Mouse (Mus musculus) lung, adult 18-20 months (tissue): ENCODE measurements at regions not wholly inside any gene's neighbourhood (a gene's known extent, or its start where the extent isn't known, plus 50 kb on each side); places are given as distances from the start of the nearest gene placed in this dataset.

Experiments used
- DNase-seq, 2 experiments: peaks; one replicate each; pipeline ENCODE4 v3.0.0; 2022; ENCODE audit warnings: mixed read lengths in 2 of 2

DNA sequence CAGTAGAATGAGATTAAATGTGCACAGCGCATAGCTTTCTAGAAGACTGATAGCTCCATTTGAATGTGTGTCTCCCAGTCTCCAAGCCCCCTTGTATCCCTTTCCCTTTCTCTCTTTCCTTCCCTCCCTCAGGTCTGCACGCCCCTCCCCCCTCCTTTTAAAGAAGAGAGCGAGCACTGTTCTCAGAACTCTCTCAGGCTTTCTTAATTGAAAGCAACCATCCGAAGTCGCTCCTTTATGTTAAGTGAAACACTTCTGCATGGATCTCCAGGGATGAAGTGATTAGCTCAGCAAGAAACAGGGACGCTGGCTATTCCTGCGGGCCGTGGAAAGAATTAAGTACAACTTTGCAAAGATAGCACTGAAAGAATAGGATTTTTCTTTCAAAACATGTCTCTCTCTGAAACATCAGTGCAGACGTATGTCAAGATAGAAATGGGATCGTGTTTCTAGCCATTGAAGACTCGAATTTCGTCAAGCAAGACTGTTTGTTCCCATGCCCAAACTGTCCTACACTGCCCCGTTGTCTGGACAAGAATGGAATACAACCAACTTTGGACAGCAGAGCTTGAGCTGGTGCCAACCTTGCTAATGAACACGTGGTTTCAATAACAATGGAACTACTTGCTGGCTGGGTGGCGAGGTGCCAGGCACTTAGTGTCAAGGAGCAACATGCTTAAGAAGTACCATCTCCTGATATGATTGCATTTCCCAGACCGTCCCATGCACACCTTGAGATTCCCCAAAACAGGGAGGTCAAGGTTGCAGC lies 289.2 kb upstream of the Rnaseh2b start:
- peak; percentile 29 to 46 for DNase-seq

DNA sequence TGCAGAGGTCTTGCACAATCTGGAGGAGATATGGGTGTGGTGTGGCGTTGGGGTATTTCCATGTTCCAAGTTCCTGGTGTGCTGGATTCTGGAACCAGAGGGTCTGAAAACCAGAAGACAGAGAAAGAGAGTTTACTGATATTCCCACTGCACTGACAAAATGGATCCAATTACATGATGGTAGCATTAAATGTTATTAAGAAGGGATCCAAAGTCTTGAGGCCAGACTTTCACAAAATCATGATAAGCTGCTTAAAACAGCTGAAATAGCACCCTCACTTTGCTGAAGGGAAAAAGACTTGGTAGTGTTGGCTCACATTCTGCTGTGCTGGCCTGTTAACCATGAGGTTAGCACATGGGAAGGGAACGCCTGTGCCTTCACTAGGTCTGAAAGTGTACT lies 288.6 kb upstream of the Rnaseh2b start:
- DNase-seq = no peak

DNA sequence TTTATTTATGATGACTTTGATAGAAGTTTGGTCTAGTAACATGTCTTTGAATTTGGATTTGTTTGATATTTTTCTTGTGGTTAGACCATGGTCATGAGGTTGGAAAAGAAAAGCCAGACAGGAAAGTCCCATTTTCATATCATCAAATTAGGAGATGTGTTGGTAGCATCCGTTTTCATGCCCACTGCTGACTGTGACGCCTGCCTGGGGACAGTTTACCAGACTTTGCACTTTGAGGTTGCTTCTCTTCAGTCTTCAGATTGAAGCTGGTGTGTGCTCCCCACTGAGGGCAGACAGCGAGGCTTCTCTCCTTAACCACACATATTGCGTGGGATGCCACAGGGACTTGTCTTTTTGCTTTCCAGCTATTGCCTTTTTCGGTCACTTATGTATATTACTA lies 283.7 kb upstream of the Rnaseh2b start:
- DNase-seq = no peak

DNA sequence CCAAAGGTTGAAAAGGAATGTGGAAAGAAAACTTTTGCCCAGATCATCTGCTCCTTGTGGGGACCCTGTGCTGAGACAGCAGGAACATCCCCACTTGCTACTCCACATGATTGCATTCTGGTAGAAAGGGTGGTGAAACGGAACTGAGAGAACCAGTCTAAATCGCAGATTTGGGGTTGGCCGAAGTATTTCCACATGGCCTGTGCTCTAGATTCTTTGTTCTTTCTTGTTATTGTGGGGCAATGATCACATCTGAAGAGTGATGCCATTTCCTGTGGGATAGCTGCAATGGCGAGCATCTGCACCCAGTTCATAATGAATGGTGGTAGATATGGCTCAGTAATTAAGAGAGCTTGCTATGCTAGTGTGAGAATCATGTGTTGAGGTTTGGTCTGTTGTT lies 273.6 kb upstream of the Rnaseh2b start:
- DNase-seq = peak; percentile 8 to 18

DNA sequence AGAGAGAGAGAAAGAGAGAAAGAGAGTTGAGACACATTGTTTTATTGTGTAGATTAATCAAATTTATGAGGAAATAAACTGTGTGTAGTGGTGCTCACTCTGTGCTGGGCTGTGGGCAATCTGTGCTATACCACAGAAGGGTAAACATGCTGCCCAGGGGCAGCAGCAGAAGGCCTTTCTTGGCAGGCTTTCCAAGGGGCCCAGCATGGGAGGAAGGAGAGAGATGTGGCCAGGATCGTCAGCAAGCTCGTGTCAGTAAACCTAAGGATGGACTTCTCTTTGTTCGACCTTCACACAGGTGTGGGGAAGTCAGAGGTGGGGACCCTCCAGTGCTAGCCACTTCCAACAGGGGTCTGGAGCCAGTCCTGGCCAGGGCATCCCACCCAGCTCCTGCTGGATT lies 271.4 kb upstream of the Rnaseh2b start:
- DNase-seq = no peak

DNA sequence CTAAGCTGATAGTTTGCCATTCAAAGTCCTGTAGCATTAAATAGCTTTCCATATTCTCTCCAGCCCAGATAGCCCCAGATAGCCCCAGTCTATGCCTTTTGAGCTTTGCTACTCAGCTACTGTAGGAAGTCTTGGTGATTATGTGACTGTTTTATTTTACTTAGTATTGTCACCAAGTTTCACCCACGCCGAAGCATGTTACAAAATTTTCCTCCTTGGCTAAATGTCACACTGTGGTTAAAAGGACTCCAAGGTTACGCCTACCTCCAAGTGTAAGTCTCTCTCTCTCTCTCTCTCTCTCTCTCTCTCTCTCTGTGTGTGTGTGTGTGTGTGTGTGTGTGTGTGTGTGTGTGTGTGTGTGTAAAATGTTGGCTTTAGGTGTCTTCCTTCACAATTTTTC lies 270.2 kb upstream of the Rnaseh2b start:
- DNase-seq = peak in 1 of 2 experiments; percentile 17

DNA sequence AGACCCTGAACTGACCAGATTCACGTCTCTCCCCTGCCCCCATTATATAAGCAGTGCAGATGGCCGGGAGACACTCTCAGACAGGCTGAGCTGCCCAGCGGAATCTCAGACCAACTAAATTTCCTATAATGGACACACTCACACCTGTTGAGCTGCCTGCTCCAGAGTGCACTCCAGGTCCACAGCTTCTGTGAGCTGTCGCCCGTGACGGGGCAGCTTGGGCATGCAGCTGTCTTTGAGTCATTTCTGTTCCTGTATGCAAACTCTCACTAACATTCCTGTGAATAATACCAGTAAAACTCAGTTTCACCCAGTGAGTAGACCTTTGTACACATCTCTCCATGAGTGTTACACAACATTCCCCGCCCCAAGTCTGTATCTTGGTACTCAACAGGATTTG lies 269.4 kb upstream of the Rnaseh2b start:
- DNase-seq = no peak

DNA sequence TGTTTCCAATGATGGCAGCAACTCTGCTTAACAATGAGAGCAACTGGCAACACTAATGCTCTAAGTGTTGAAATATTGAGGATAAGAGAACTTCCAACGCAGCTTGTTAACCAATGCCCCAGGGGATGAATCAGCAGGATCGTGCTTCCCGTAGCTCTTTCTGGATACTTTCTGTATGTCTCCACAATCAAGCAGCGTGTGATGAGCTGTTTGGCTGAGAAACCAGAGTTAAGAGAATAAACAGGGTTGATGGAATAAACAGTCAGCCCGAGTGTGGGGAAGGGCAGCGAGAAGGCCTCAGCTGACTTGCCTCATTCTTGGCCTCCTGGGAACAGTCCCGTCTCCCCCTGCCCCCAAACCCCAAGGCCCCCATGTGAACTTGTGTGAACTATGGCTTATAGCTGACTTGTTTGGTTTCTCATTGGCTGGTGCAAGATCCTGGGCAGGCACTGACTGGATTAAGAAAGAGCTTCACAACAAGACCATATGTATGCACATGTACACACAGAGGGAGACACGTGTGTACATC lies 264.6 kb upstream of the Rnaseh2b start:
- no peak for DNase-seq

DNA sequence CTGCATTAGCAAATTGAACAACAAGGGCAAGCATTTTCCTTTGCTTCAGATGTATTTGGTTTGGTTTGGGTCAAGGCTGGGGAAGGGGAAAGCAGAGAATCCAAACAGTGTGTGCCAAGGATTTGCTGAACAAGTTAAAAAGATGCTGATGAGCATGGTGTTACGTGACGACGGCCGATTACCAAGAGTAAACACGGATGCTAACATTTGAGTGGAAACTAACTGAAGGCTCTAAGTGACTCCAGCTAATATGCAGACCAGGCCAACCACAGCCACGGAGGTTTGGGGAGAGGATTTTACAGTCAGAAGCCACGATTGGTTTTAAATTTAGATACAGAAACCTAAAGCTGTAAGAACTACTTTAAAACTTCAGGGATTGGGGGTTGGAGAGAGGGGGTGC lies 262.3 kb upstream of the Rnaseh2b start:
- DNase-seq = no peak

DNA sequence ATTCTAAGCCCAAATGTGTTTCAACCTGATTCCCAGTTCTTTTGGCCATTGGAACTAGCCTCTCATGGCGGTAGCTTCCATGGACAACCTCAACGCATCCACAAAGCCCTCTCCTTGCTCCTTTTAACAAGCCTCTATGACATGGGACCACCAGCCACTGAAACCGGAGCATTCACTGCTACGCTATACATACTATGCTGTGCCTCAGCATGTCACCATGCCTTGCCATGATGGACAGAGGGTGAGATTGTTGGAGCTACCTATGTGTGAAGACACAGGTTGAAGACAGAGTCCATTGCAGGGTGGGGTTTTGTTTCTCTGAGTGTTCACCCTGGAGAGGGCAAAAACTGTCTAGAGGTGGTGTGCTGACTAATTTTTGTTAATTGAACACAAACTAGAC lies 258.7 kb upstream of the Rnaseh2b start:
- no peak for DNase-seq

DNA sequence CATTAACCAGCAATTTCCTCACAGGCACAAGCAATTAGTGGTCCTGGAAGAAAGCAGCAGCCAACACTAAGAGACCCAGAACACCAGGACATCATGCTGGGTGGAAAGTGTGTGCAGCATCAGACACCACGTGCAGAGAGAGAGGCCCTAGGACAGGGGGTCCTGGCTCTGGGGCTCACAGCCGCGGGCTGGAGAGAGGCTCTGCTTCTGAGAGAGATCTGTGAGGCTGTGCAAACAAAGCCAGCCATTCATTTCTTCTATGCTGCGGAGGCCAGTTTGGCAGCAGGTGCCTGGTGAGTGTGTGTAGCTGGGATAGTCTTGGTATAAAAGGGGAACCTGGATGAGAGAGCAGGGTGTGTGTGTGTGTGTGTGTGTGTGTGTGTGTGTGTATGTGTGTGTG lies 257.7 kb upstream of the Rnaseh2b start:
- DNase-seq = no peak

DNA sequence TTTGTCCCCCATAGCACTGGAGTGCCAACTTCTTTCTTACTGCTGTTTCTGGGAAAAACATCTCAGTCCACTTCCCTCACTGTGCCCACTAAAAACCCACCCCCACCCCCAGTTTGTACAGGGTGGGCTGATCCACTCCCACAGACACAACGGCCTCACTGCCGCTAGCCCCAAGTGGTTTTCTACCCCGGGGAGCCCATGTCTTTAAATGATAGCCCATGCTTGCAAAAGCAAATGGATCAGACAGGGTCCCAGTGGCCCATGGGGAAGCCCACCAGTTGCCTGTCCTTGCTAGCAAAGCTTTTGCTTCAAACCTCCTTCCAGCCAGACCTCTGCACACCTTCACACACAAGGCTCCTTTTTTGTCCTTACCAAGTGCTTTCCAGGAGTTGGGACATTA lies 257.0 kb upstream of the Rnaseh2b start:
- DNase-seq = no peak

DNA sequence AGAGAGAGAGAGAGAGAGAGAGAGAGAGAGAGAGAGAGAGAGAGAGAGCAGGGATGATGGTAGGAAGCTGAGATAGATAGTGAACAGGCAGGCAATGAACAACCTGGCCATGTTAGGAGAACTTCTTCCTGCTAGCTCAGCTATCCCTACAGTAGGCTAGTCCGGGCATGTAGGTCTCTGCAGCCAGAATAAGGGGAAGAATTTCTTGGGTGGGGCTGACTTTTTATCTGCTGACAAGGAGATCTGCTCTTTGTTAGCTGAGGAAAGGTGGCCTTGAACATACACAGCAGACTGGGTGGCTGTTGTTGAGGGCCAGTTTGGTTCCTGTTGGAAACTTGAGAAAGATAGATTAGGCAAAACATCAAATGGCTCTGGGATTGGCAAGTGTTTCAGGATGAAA lies 254.9 kb upstream of the Rnaseh2b start:
- no peak for DNase-seq

DNA sequence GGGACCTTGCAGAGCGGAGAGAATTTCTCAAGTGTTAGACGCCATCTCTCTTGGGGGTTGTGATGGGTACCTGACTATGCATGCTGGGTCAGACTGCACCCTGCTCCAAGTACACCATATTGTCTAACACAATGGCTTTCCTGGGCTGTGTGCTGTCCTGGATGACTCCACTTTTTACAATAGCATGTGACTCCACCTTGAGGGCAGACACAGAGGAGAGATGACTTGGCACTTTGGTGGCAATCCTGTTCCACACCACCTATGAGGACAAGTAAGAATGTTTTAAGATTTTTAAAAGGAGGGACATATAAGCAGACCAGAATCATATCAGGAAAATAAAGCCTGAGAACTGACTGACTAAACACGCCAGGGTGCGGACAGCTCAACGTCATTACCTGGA lies 254.5 kb upstream of the Rnaseh2b start:
- no peak for DNase-seq

DNA sequence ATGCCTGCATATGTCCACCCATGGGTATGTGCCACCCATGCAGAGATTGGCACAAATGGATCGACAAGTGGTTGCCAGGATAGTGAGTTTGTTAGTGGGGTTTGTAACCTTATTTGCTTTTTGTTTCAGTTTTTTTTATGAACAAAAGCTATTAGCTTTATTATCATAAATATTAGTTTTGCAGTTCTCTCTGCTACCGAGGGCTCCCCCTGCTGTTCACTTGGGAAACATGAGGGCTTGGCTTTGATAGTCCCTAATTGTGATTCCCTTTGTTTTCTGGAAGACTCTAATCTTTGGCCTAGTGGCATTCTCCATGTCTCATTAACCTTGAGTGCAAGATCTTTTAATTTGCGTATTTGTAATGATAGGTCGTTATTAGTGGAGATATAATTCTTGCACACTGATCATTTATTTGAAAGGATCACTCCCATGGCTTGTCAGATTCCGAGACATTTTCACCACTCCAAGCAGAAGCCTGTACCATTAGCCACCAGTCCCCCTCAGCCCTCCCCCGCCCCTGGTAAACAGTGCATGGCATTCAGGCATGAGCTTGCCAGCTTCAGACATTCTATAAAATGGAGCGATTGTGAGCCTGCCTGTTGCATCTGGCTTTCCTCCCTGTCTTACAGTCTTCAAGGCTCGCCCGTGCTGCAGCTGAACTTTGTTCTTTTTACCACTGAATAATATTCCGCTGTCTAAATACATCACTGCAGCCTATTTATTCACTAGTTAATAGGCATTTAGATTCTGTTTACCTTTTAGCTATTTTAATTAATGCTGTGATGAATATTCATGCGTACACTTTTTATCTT lies 249.9 kb upstream of the Rnaseh2b start:
- peak; percentile 44 to 51 for DNase-seq

DNA sequence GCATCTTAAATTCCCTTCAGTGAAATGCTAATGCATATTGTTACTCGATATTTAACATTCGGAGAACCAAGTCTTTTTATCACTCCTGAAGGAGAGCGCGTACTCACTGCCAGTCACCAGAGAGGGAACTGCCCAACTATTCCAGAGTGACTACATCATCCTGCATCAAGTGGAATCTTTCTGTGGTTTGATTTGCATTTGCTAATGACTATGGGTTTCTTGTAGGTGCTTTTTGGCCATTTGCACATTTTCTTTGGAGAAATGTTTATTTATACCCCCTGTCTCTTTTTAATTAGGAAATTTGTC lies 249.3 kb upstream of the Rnaseh2b start:
- DNase-seq = no peak

DNA sequence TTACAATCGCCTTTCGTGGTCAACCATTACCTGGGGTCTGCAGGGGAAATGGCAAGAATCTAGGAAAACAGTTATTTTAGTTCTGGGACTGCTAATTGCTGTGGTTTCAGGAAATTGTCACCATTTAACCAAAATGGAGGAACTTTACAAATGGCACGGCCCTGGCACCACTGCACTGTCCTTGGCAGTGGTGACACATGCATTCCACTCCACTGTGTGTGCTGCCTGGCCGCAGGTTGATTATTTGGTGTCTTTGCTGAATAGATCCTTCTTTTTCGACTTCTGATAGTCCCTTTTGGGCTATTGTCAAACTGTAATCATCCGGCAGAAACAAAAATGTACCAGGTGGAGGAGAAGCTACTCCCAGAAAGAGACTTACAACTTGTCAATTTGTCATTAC lies 241.4 kb upstream of the Rnaseh2b start:
- no peak for DNase-seq

DNA sequence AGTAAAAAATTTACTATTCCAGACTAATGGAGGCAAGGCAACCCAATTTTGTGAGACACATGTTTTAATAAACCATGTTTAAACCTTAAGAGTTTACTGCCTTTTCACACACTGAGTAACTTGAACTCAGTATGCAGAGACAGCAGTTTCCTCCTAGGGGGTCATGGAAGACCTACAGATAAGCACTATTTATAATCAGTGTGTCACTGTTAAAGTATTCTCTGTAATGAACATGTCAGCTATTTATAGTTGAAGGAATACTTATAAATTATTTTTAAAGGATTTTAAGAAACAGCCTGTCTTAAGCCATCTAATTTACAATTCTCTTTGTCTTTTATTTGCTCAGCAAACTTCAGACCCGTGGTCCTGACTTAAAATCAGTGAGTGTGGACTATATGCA lies 240.5 kb upstream of the Rnaseh2b start:
- DNase-seq = no peak

DNA sequence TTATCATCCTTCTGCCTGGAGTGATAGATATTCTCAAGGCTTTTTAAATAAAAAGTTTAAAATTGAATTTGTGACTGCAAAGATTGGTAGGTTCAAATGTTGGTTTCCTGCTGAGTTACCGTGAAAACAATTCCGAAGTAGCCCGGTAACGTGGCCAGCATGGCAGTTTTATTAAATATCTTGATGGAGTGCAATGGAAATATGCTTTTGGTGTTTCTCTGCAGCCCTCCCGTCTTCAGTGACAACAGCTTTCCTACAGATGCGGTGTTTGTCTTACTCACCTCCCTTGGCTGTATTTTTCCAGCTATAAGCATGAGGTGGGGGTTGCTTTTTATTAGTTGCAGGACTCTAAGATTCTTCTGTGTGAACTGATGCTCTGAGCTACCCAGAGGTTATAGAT lies 239.4 kb upstream of the Rnaseh2b start:
- no peak for DNase-seq

DNA sequence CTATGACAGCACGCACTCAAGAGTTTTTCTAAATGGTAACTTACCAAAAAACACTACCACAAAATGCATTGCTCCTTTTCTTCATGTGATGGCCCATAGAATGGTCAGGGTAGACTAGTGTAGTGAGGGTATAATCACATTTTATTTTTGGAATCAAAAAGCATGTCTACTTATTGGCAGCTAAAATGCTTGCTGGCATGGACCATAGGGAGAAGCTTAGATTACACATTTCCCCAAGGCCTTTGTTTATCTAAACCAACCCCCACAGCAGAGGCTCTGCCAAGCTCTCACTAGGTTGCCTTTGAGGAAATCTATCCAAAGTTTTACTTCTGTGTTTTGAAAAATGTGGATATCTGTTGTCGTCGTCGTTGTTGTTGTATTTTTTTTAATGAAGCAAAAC lies 235.3 kb upstream of the Rnaseh2b start:
- DNase-seq = peak in 1 of 2 experiments; percentile 41

DNA sequence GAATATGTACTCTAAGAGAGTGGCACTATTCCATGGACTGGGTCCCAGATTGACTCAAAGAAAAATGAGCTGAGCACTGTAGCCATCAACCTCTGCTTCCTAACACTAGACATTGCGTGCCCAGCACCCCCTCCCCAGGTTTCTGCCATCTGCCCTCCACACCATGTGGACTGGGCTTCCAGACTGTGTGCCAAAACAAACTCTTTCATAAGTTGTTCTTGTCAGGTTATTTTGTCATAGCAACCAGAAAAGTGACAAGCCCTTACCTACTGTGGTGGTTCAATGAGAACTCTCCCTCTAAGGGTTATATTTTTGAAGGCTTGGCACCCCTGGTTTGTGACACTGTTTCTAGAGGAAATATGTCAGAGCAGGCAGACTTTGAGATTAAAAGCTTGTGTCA lies 234.3 kb upstream of the Rnaseh2b start:
- no peak for DNase-seq

DNA sequence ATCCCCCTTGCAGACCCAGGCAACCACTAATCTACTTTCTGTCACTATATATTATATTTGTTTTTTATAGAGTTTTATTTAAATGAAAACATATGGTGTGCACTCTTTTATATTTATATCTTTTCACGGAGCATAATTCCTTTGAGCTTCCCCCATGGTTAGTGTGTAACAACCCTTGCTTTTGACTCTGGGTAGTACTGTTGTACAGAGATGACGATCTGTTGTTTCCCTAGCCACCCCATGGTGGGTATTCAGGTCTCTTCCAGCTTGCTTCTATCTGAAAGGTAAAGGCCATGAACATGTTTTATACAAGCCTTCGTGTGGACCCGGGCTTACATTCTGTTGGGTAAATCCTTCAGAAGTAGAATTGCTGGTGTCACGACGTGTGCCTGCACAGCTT lies 221.2 kb upstream of the Rnaseh2b start:
- no peak for DNase-seq

DNA sequence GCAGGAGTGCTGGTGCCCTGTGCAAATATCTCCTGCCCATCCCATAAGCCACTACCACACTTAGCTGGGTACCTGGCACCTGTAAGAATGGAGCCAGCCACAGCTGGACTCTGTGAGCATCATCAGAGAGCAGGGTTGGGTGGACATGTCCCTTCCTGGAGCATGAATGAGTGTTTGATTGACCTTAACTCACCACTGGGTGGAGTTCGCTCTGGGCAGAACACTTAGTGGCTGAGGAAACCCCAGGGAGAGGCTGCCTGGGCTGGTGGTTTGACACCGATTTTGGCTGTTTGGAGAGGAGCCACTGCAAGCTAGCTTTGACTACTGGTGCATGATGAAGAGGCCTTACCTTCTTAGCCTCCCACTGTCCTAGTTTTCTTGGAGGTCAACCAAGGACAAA lies 208.3 kb upstream of the Rnaseh2b start:
- no peak for DNase-seq

DNA sequence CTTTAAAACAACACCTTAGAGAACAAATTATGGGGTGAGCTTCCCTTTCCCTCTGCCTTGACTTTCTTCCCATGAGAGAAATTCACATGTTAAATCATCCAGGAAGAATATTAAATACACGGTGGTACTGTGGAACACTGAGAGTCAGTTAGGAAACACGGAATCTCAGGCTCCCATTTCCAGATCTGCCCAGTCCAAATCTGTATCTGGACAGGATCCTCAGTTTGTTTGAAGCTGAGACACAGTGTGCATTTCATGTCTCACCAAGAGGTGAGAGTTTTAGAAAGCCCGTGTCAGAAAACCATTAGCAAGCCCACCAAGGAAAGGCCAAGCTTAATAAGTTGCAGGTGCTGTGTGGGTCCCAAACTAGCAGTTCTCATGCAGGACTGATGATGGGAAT lies 204.2 kb upstream of the Rnaseh2b start:
- no peak for DNase-seq
